Mouse (Mus musculus) ES-Bruce4 (cell line): ENCODE measurements around the gene Trank1. TPM values are rescaled to one million over a fixed set of nuclear protein-coding genes. Genes with fewer than 3 reads are reported as not detected.

ENCODE experiments used
- H3K27ac ChIP-seq: 2 replicates; pipeline ENCODE4 v1.5.1; 2012; ENCODE audit warnings: low read length, inconsistent platforms; ENCODE audit not compliant: insufficient read depth
- H3K27me3 ChIP-seq: 2 replicates; pipeline ENCODE4 v1.6.1; 2012; ENCODE audit warnings: mild to moderate bottlenecking, low read length, inconsistent platforms; ENCODE audit not compliant: control insufficient read depth, poor library complexity, insufficient read depth, severe bottlenecking
- H3K36me3 ChIP-seq: 2 replicates; pipeline ENCODE4 v1.6.1; 2012; ENCODE audit warnings: inconsistent platforms, mild to moderate bottlenecking, low read length, moderate library complexity; ENCODE audit not compliant: control insufficient read depth, poor library complexity, insufficient read depth, severe bottlenecking
- H3K4me1 ChIP-seq: one replicate; pipeline ENCODE4 v1.8.1; 2011; ENCODE audit warnings: low read length; ENCODE audit not compliant: control insufficient read depth, insufficient read depth
- H3K4me3 ChIP-seq: 2 replicates; pipeline ENCODE4 v1.5.1; 2011; ENCODE audit warnings: low read depth, mild to moderate bottlenecking, low read length
- H3K9ac ChIP-seq: 2 replicates; pipeline ENCODE4 v1.6.1; 2012; ENCODE audit warnings: low read depth, mild to moderate bottlenecking, inconsistent platforms; ENCODE audit not compliant: poor library complexity, severe bottlenecking
- H3K9me3 ChIP-seq: replicated peaks from 2 replicates; pipeline ENCODE4 v1.6.1; 2012; ENCODE audit warnings: mild to moderate bottlenecking, low read length, inconsistent platforms; ENCODE audit not compliant: control insufficient read depth, poor library complexity, insufficient read depth, severe bottlenecking
- CTCF ChIP-seq: IDR thresholded peaks from one replicate; pipeline ENCODE4 v1.8.1; 2011; ENCODE audit warnings: low read depth, low read length
- EP300 ChIP-seq: IDR thresholded peaks from 2 replicates; pipeline ENCODE4 v1.6.1; 2011; ENCODE audit warnings: low read depth, low read length; ENCODE audit not compliant: insufficient read depth
- POLR2A ChIP-seq: IDR thresholded peaks from one replicate; pipeline ENCODE4 v1.8.1; 2011; ENCODE audit warnings: low read length; ENCODE audit not compliant: insufficient read depth
- polyA plus RNA-seq: library from polyadenylated mRNA; stranded (reverse); fragments of >200 nt; gene quantifications from 2 replicates; pipeline ENCODE4 v1.2.4, GENCODE M21; 2011; ENCODE audit warnings: low read depth; ENCODE audit not compliant: missing spikeins, insufficient read depth, insufficient read length

Gene Trank1
- polyA plus RNA-seq, 1 experiment: 0.90 TPM

DNA sequence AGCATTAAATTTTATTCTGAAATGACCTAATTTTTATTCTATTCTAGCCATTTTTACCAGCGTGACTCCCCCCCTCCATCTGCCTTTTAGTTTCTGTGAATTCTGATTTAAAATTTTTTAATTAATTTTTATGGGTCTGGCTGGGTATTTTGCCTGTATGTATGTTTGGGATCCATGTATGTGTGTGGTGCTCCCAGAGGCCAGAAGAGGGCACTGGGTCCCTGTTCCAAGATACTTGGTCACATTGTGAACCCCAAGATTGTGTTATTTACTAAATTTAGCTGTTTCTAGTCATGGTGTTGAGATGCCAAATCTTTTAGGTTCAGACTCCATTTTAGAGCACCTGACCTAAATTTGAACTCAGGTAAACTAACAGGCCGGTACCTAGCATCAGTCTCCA is 25.1 kb upstream of the Trank1 start:
- Histone ChIP-seq H3K4me1 (peaks cover 2% of the 10 kb centered on the region), H3K36me3 (no peaks in the 10 kb centered on the region), H3K27ac (no peak overlapping the region), H3K9me3 (no peaks in the 10 kb centered on the region), H3K4me3 (no peak overlapping the region), H3K27me3 (no peaks in the 10 kb centered on the region), H3K9ac (no peak overlapping the region)
- TF ChIP-seq EP300 (no peak), CTCF (no peak), POLR2A (no peak)

DNA sequence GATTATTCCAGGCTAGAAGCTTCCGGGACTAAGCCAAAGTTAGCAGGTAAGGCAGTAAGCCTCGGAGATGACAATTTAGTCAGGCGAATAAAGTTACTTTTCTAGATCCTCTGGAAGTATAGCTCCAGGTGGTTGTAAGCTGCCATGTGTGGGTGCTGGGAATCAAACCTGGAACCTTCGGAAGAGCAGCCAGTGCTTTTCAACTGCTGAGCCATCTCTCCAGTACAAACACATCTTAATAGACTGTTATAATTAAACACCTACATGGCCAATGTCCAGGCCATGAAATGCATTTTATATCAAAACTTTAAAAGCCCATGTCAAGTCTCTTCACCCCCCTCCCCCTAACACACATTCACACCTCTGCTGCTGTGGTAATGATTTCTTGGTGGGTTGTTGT is 23.6 kb upstream of the Trank1 start:
- Histone ChIP-seq H3K9ac (no peak overlapping the region), H3K27ac (no peak overlapping the region), H3K4me1 (peaks cover 2% of the 10 kb centered on the region), H3K27me3 (no peaks in the 10 kb centered on the region), H3K4me3 (no peak overlapping the region), H3K36me3 (no peaks in the 10 kb centered on the region), H3K9me3 (no peaks in the 10 kb centered on the region)
- TF ChIP-seq POLR2A: no peak
- TF ChIP-seq EP300: no peak
- TF ChIP-seq CTCF: no peak

DNA sequence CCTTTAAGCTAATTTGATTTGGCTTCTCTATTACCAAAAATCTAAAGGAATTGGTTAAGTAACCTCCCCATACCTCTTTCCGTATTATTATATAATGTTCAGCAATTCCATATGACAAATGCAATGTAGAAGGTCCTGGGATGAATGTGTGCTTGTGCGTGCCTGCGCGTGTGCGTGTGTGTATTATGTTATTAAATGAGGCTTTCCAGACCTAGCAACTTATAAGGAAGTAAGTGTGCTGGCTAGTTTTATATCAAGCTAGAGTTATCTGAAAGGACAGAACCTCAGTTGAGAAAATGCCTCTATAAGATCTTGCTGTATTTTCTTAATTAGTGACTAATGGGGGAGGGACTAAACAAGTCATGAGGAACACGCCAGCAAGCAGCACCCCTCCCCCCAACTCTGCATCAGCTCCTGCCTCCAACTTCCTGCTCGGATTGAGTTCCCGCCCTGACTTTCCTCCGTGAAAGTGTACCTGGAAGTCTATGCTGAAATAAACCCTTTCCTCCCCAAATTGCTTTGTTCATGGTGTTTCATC is 22.2 kb upstream of the Trank1 start:
- H3K27ac ChIP-seq: peak overlapping the region; percentile 34
- no peaks in the 10 kb centered on the region for H3K36me3 ChIP-seq
- H3K4me1 ChIP-seq: peaks cover 2% of the 10 kb centered on the region
- no peak overlapping the region for H3K4me3 ChIP-seq
- TF ChIP-seq EP300: no peak
- no peak for TF ChIP-seq POLR2A
- TF ChIP-seq CTCF: no peak
- no peak overlapping the region for H3K9ac ChIP-seq
- H3K27me3 ChIP-seq: no peaks in the 10 kb centered on the region
- no peaks in the 10 kb centered on the region for H3K9me3 ChIP-seq

DNA sequence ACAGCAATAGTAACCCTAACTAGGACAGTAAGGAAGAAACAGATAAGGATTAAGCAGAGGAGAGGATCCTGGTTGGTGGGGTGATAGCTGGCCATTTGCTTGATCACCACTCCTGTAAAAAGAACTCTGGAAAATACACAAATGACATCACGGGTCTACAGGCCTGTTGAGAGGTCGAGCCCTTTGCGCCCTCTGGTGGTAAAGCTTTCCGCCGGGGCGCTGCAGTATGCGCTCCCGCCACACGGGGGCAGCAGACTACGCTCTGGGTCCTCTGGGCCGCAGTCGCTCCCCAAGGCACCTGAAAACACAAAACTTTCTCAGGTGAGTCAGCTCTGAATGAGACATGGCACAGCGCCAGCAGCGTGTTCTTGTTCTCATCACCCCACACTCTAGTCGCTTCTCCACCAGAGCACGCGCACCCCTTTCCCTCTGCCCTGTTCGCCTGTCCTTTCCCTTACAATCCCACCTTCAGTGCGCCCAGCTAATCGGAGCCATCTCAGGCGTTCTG is 21.7 kb upstream of the Trank1 start:
- Histone ChIP-seq H3K9ac (no peak overlapping the region), H3K27ac (peak overlapping the region; percentile 34), H3K27me3 (no peaks in the 10 kb centered on the region), H3K4me1 (peaks cover under 1% of the 10 kb centered on the region), H3K4me3 (peak overlapping the region; percentile 44), H3K36me3 (no peaks in the 10 kb centered on the region), H3K9me3 (no peaks in the 10 kb centered on the region)
- TF ChIP-seq CTCF (peak; percentile 100), EP300 (no peak)

DNA sequence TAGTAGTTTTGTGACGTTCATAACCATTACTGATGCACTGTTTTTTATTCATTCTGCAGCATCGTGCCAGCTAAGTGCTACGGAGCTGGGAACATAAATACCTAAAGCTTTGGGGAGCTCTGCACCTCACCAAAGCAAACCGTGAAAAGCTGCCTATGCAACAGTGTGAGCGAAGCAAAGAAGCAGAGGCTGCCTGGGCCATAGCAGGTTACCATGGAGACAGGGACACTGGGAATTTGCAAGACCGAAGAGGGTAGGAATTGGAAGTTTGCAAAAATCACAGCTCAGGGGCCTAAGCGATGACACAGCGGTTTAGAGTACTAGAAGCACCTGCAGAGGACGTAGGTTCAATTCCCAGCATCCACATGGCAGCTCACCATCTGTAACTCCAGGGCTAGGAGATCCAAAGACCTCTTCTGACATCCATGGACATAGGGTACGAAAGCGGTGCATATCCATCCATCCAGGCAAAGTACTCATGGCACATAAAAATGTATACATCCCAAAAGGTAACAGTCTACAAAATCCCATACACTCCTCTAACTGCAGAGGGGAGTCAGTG is 20.9 kb upstream of the Trank1 start:
- no peak for TF ChIP-seq CTCF
- TF ChIP-seq EP300: no peak
- TF ChIP-seq POLR2A: no peak
- Histone ChIP-seq H3K9ac (no peak overlapping the region), H3K27me3 (no peaks in the 10 kb centered on the region), H3K4me3 (no peak overlapping the region), H3K27ac (no peak overlapping the region), H3K9me3 (no peaks in the 10 kb centered on the region), H3K36me3 (no peaks in the 10 kb centered on the region), H3K4me1 (no peaks in the 10 kb centered on the region)

DNA sequence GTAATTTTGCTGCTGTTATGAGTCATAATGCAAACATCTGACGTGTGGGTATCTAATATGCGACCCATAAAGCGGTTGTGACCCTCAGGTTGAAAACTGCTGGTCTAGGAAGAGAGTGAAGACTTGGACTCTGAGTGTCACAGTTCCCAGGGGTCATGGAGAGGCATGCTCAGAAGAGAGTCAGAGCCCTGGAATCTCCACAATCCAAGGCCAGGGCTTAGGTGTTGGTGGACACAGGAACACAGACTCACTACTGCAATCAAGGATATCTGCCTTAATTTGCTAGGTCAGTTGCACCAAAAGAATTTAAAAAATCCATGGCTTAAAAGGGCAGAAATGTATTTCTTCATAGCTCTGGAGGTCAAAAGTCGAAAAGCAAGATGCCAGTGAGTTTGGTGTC is 18.3 kb upstream of the Trank1 start:
- TF ChIP-seq EP300 (no peak), CTCF (no peak), POLR2A (no peak)
- Histone ChIP-seq H3K9ac (no peak overlapping the region), H3K36me3 (no peaks in the 10 kb centered on the region), H3K27me3 (no peaks in the 10 kb centered on the region), H3K4me1 (no peaks in the 10 kb centered on the region), H3K9me3 (no peaks in the 10 kb centered on the region), H3K4me3 (no peak overlapping the region), H3K27ac (no peak overlapping the region)
